Mouse (Mus musculus) ES-Bruce4 (cell line): ENCODE results near the gene Slc3a2.

Experiments used
- CTCF ChIP-seq: IDR thresholded peaks from one replicate; pipeline ENCODE4 v1.8.1; 2011; ENCODE audit warnings: low read depth, low read length
- EP300 ChIP-seq: IDR thresholded peaks from 2 replicates; pipeline ENCODE4 v1.6.1; 2011; ENCODE audit warnings: low read depth, low read length; ENCODE audit not compliant: insufficient read depth
- POLR2A ChIP-seq: IDR thresholded peaks from one replicate; pipeline ENCODE4 v1.8.1; 2011; ENCODE audit warnings: low read length; ENCODE audit not compliant: insufficient read depth

GRCm38 (mm10) chr19:8734334-8734733 is 11.2 kb upstream of the Slc3a2 start:
- TF ChIP-seq POLR2A (no peak), CTCF (no peak), EP300 (no peak)
